Mouse (Mus musculus): ENCODE data around the gene Mymx. TPM values are rescaled to one million over a fixed set of nuclear protein-coding genes. Genes with fewer than 3 reads are reported as not detected.

The Mymx gene
- polyA plus RNA-seq, 1 experiment = 22.6 TPM

DNA sequence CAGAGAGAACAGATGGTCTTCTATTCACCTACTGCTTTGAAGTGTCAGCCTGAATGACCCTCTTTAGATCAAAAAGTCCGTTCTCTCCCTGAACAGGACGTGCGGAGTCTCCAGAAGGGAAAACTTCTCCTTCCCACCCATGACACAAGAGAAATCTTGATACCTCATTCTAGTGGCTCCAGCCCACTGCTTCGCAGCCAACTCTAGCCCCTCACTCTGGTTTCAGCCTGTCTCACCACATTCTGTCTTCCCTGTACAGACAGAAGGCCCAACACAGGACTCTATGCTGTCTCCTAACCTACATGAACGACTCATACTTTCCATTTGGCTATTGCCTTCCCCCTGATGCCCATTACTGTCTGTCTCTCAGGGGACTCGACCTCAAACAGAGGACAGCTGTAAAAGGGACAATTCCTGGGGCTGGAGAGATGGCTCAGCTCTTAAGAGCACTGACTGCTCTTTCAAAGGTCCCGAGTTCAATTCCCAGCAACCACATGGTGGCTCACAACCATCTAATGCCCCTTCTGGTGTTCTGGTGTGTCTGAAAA lies 50.6 kb downstream of the Mymx start:
- H3K9ac ChIP-seq (ENCODE audit: low read depth, poor library complexity, severe bottlenecking) = no peak overlapping the region
- no peak overlapping the region for H3K4me3 ChIP-seq (ENCODE audit: low read depth, low read length)
- no peak overlapping the region for H3K27ac ChIP-seq (ENCODE audit: insufficient read depth, low read length)
- H3K27me3 ChIP-seq (ENCODE audit: control insufficient read depth, insufficient read depth, low read length, poor library complexity, severe bottlenecking) = no peaks in the 10 kb centered on the region
- H3K4me1 ChIP-seq (ENCODE audit: control insufficient read depth, insufficient read depth, low read length) = no peaks in the 10 kb centered on the region
- no peaks in the 10 kb centered on the region for H3K36me3 ChIP-seq (ENCODE audit: control insufficient read depth, insufficient read depth, low read length, poor library complexity, severe bottlenecking)
- no peaks in the 10 kb centered on the region for H3K9me3 ChIP-seq (replicated peaks; ENCODE audit: control insufficient read depth, insufficient read depth, low read length, poor library complexity, severe bottlenecking)
- TF ChIP-seq CTCF (IDR thresholded peaks at IDR 0.05; ENCODE audit: low read depth, low read length) = no peak
- no peak for TF ChIP-seq EP300 (IDR thresholded peaks at IDR 0.05; ENCODE audit: insufficient read depth, low read depth, low read length)
- TF ChIP-seq POLR2A (IDR thresholded peaks at IDR 0.05; ENCODE audit: insufficient read depth, low read length) = no peak

Other genes starting within 250 kb of the Mymx start
- 135 and 137 TPM in 2 replicates for gene Cdc5l, start 168.4 kb downstream of the Mymx start, polyA plus RNA-seq (2011; ENCODE audit: insufficient read depth, insufficient read length, low read depth, missing spikeins)
- gene Spats1, start 126.7 kb downstream of the Mymx start, polyA plus RNA-seq (2011; ENCODE audit: insufficient read depth, insufficient read length, low read depth, missing spikeins) = 3.0 and 3.2 TPM in 2 replicates
- 18.1 and 19.0 TPM in 2 replicates for gene Aars2, start 95.3 kb downstream of the Mymx start, polyA plus RNA-seq (2011; ENCODE audit: insufficient read depth, insufficient read length, low read depth, missing spikeins)
- not detected in 2 replicates for gene Tcte1, start 78.7 kb downstream of the Mymx start, polyA plus RNA-seq (2011; ENCODE audit: insufficient read depth, insufficient read length, low read depth, missing spikeins)
- gene Tmem151b, start 52.4 kb downstream of the Mymx start, polyA plus RNA-seq (2011; ENCODE audit: insufficient read depth, insufficient read length, low read depth, missing spikeins) = 1.5 and 1.8 TPM in 2 replicates
- 2.7 and 3.0 TPM in 2 replicates for gene Nfkbie, start 46.4 kb downstream of the Mymx start, polyA plus RNA-seq (2011; ENCODE audit: insufficient read depth, insufficient read length, low read depth, missing spikeins)
- 28.2 and 31.7 TPM in 2 replicates for gene Slc35b2, start 38.2 kb downstream of the Mymx start, polyA plus RNA-seq (2011; ENCODE audit: insufficient read depth, insufficient read length, low read depth, missing spikeins)
- 3,626 and 3,708 TPM in 2 replicates for gene Hsp90ab1, start 28.8 kb downstream of the Mymx start, polyA plus RNA-seq (2011; ENCODE audit: insufficient read depth, insufficient read length, low read depth, missing spikeins)
- 132 and 134 TPM in 2 replicates for gene Slc29a1, start 2.5 kb downstream of the Mymx start, polyA plus RNA-seq (2011; ENCODE audit: insufficient read depth, insufficient read length, low read depth, missing spikeins)
- gene Capn11, start 57.2 kb upstream of the Mymx start, polyA plus RNA-seq (2011; ENCODE audit: insufficient read depth, insufficient read length, low read depth, missing spikeins) = 1.4 and 1.9 TPM in 2 replicates
- gene Mrpl14, start 84.2 kb upstream of the Mymx start, polyA plus RNA-seq (2011; ENCODE audit: insufficient read depth, insufficient read length, low read depth, missing spikeins) = 31.8 and 42.7 TPM in 2 replicates
- 112 and 129 TPM in 2 replicates for gene Tmem63b, start 84.8 kb upstream of the Mymx start, polyA plus RNA-seq (2011; ENCODE audit: insufficient read depth, insufficient read length, low read depth, missing spikeins)
- gene 1600014C23Rik, start 131.7 kb upstream of the Mymx start, polyA plus RNA-seq (2011; ENCODE audit: insufficient read depth, insufficient read length, low read depth, missing spikeins) = not detected in 2 replicates